Mouse (Mus musculus) thymus, adult 2 months (tissue): ENCODE measurements around the gene Sgf29. TPM values are rescaled to one million over a fixed set of nuclear protein-coding genes. Genes with fewer than 3 reads are reported as not detected.

Experiments
- DNase-seq: peaks from one replicate; pipeline ENCODE4 v3.0.0; 2021
- H3K27ac ChIP-seq: fragments of 200-500 bp; 2 replicates; pipeline ENCODE4 v1.5.1; 2012; ENCODE audit warnings: low read length, control low read depth; ENCODE audit not compliant: control insufficient read depth, insufficient read depth
- H3K27me3 ChIP-seq: fragments of 200-500 bp; 2 replicates; pipeline ENCODE4 v1.6.1; 2012; ENCODE audit warnings: mild to moderate bottlenecking, low read length, moderate library complexity, mixed read lengths; ENCODE audit not compliant: control insufficient read depth, insufficient read depth
- H3K36me3 ChIP-seq: fragments of 200-500 bp; 2 replicates; pipeline ENCODE4 v1.6.1; 2012; ENCODE audit warnings: mild to moderate bottlenecking, low read length, moderate library complexity; ENCODE audit not compliant: control insufficient read depth, insufficient read depth
- H3K4me1 ChIP-seq: fragments of 200-500 bp; replicated peaks from 2 replicates; pipeline ENCODE4 v1.6.1; 2012; ENCODE audit warnings: low read length; ENCODE audit not compliant: control insufficient read depth, insufficient read depth
- H3K4me3 ChIP-seq: fragments of 200-500 bp; 2 replicates; pipeline ENCODE4 v1.5.1; 2012; ENCODE audit warnings: mild to moderate bottlenecking, low read length, control low read depth, moderate library complexity; ENCODE audit not compliant: control insufficient read depth, insufficient read depth
- CTCF ChIP-seq: fragments of 200-500 bp; IDR thresholded peaks from 2 replicates; pipeline ENCODE4 v1.5.1; 2012; ENCODE audit warnings: mild to moderate bottlenecking, control low read depth, low read length, moderate library complexity, borderline replicate concordance; ENCODE audit not compliant: control insufficient read depth, poor library complexity, insufficient read depth; ENCODE audit errors: extremely low read depth
- POLR2A ChIP-seq: fragments of 200-500 bp; IDR thresholded peaks from 2 replicates; pipeline ENCODE4 v1.6.1; 2012; ENCODE audit warnings: mild to moderate bottlenecking, low read length, control low read depth, moderate library complexity; ENCODE audit not compliant: control insufficient read depth, poor library complexity, insufficient read depth; ENCODE audit errors: extremely low read depth
- WGBS: fragments of 180-500 bp; shearing (Covaris S2); methylation state at CpG from one replicate; pipeline ENCODE4 v1.1.7; 2018; 5-methylcytosine and 5-hydroxymethylcytosine counted together
- polyA plus RNA-seq: library from polyadenylated mRNA; depleted of rRNA; stranded (reverse); fragments of >200 nt; gene quantifications from 2 replicates; pipeline ENCODE4 v1.2.3, GENCODE M21; 2012

The Sgf29 gene
- polyA plus RNA-seq, 1 experiment = 99.6 TPM

DNA sequence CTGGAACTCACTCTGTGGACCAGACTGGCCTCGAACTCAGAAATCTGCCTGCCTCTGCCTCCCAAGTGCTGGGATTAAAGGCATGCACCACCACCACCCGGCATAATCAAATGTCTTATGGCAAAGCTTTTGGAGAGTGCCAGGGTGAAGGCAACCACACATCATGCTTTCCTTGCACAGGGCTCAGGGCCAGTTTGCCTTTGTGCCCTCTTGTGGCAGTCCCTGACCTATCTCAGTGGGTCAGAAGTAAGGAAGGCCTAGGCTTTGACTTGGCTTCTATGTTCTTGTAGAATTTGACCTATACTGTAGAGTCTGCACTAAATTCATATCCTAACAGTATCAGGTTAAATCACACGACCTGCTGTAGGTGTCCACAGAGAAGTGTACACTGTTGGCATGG is 32.4 kb upstream of the Sgf29 start:
- DNase-seq = no peak
- no peak overlapping the region for H3K27ac ChIP-seq
- no peak for TF ChIP-seq CTCF
- no peak for TF ChIP-seq POLR2A
- no peaks in the 10 kb centered on the region for H3K36me3 ChIP-seq
- no peaks in the 10 kb centered on the region for H3K4me1 ChIP-seq
- no peaks in the 10 kb centered on the region for H3K27me3 ChIP-seq
- 79% methylated on average over 3 of the region's 3 CpGs for WGBS
- no peak overlapping the region for H3K4me3 ChIP-seq

DNA sequence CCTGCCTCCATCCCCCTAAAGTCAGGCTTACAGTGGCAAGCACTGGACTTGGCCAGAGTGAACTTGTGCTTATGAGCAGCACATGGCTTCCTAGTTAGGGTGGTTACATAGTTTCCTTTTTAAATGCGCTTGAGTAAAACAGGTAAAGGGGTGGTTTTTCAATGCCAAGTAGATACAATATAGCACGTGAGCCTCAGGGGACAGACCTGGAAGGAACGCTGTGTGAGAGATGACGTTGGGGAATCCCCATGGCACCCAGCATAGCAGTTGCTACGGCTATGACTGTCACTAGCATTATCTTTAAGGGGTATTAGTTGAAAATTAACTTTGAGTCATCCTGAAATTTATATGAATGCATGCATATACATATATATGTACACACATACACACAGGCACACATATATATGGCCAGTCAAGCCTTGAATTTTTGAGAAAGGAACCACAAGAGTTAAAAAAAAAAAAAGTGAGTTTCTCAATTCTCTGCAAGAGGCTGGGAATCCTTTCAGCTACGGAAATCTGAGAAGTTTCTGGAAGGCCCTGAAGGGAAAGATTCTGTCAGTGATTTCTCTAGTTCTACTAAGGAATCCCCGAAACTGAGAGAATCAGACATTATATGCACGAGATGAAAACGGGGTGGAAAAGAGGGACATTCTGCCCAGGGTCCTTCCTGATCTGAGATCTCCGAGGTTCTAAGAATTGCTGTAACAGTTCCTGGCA is 29.4 kb upstream of the Sgf29 start:
- WGBS = 86% methylated on average over 10 of the region's 10 CpGs
- H3K27me3 ChIP-seq = no peaks in the 10 kb centered on the region
- TF ChIP-seq CTCF (no peak), POLR2A (no peak)
- no peaks in the 10 kb centered on the region for H3K4me1 ChIP-seq
- no peak overlapping the region for H3K27ac ChIP-seq
- no peak for DNase-seq
- no peaks in the 10 kb centered on the region for H3K36me3 ChIP-seq
- H3K4me3 ChIP-seq = no peak overlapping the region

DNA sequence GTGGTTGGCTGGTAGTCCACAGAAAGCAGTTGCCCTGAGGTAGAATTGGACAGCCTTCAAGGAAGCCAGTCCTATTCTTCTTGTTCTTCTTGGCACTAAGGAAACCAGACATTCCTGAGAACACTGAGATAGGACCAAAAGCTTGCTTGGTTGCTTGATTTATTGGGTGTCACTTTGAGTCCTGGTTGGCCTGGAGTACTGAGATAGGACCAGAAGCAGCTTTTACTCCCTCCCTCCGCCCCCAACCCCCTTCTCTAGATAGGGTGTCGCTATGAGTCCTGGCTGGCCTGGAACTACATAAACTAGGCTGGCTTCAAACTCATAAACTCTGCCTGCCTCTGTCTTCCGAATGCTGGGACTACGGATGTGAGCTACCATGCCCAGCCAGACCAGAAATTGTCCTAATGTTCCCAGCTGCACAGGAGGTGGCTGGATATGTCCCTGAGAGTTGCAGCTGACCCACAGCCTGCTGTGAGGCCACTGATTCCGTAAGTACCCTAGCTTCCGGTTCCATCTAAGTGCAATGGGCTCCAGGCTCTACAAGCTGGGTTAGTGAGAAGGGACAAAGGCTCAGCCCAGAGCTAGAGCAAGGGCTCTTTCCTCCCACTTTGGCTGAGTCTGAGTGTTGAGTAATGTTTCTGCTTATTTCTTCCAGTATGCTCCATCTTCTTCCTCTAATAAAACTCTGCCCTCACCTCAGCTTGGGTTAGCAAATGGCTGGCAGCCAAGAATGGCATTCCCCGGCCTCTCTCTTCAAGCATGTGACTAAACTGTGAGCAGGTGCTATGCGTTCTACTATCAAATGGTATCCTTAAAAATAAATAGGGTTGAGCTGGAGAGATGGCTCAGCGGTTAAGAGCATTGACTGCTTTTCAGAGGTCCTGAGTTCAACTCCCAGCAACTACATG is 27.4 kb upstream of the Sgf29 start:
- WGBS = 89% methylated on average over 9 of the region's 9 CpGs
- no peak for DNase-seq
- TF ChIP-seq POLR2A (no peak), CTCF (no peak)
- H3K36me3 ChIP-seq = no peaks in the 10 kb centered on the region
- H3K27ac ChIP-seq = no peak overlapping the region
- no peak overlapping the region for H3K4me3 ChIP-seq
- no peaks in the 10 kb centered on the region; the same call in 1 of the 2 replicates for H3K27me3 ChIP-seq
- H3K4me1 ChIP-seq = no peaks in the 10 kb centered on the region

DNA sequence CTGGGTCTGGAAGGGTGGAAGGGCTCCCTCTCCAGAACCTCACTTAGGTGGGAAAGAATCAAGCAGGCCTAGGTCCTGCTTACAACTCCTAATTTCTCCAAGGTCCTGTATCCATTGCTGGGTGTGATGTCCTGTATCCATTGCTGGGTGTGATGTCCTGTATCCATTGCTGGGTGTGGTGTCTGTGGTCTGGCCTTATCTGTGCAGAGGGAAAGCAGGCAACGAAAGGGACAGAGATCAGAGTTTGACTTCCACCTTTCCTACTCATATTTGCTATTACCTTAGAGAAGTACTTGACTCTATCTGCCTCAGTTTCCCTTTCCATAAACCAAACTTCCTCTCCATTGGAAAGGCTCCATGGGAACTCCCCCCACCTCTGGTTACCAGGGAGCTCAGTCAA is 25.7 kb upstream of the Sgf29 start:
- Histone ChIP-seq H3K4me1 (no peaks in the 10 kb centered on the region; the same call in 1 of the 2 replicates), H3K27me3 (no peaks in the 10 kb centered on the region; the same call in 1 of the 2 replicates), H3K36me3 (no peaks in the 10 kb centered on the region), H3K27ac (no peak overlapping the region), H3K4me3 (no peak overlapping the region)
- DNase-seq = no peak
- 76% methylated on average over 1 of the region's 1 CpGs for WGBS
- no peak for TF ChIP-seq CTCF

DNA sequence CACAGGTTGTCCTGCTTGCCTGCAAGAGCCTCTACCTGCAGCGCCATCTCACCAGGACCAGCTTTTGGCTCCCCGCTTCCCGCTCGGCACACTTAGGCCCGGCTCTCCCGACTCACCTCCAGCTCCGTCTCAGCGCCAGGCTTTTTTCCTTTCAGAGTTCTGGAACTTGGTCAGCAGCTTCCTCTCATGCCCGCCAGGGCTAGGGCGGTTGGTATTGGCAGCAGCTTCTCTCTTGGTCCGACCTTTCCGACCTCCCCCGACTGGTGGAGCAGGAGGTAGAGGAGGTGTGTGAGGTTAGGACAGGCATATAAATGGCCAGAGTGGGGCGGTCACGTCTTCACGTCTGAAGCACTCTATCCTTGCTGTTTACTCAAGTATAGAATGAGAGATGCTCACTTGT is 24.3 kb upstream of the Sgf29 start:
- DNase-seq = no peak

DNA sequence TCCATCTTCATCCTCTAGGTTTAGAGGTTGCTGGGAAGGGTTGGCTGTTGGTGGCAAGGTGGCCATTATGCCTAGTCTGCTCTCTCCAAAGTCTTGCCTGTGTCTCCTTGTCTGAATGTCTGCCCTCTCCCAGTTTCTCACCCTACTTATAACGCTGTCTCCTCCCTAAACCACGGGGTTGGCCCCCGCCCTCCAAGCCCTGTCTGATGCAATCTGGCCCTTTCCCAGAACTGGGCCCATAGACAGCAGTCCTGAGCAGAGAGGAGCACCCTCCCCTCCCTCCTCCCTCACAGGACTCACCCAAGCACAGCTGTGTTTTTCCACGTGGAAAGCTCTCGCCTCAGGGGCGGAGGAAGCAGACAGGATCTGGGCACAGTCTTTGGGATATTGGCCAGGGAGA is 23.7 kb upstream of the Sgf29 start:
- H3K36me3 ChIP-seq = no peaks in the 10 kb centered on the region
- TF ChIP-seq CTCF (no peak), POLR2A (no peak)
- DNase-seq = no peak
- H3K27ac ChIP-seq = no peak overlapping the region
- H3K4me1 ChIP-seq = no peaks in the 10 kb centered on the region; the same call in 1 of the 2 replicates
- no peaks in the 10 kb centered on the region; the same call in 1 of the 2 replicates for H3K27me3 ChIP-seq
- H3K4me3 ChIP-seq = no peak overlapping the region
- WGBS = 65% methylated on average over 6 of the region's 6 CpGs

More for the DNA sequence above, 24.3 kb upstream of the Sgf29 start:
- TF ChIP-seq POLR2A (no peak), CTCF (no peak)
- WGBS = 93% methylated on average over 16 of the region's 16 CpGs
- no peaks in the 10 kb centered on the region for H3K36me3 ChIP-seq
- no peak overlapping the region for H3K27ac ChIP-seq
- H3K4me3 ChIP-seq = no peak overlapping the region
- H3K27me3 ChIP-seq = no peaks in the 10 kb centered on the region; the same call in 1 of the 2 replicates
- H3K4me1 ChIP-seq = no peaks in the 10 kb centered on the region; the same call in 1 of the 2 replicates

DNA sequence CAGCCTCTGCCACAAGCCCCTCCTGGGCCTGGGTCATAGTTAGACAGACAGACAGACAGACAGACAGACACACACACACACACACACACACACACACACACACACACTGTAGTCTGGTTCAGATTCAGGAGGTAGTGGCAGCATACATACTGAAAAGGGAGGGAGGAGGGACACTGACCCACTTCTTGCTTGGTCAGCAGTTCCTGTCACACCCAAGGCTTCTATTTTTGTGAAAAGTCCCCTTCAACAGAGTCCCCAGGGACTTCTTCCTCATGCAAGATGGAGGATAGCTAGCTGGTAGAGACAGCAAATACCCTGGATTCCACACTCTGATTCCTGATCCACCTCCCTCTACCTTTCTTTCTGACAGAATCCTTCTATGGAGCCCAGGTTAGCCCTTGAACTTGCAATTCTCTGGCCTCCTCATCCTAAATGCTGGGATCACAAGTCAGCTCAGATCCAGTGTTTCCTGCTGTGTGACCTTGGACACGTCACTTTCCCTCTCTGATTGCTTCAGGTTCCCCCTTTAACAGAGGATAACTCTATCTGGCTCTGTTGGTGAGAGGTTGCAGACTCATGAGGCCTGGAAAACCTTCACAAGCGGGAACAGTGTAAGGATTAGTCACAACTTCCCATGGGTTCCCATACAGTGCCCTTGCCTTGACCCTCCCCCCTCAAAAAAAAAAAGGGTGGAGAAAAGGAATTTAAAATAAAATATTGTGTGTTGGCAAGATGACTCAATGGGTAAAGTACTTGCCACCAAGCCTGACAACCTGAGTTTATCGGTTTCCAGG is 23.1 kb upstream of the Sgf29 start:
- no peaks in the 10 kb centered on the region; the same call in 1 of the 2 replicates for H3K4me1 ChIP-seq
- no peak overlapping the region for H3K27ac ChIP-seq
- TF ChIP-seq POLR2A (no peak), CTCF (no peak)
- H3K4me3 ChIP-seq = no peak overlapping the region
- no peaks in the 10 kb centered on the region for H3K36me3 ChIP-seq
- 94% methylated on average over 3 of the region's 3 CpGs for WGBS
- no peaks in the 10 kb centered on the region; the same call in 1 of the 2 replicates for H3K27me3 ChIP-seq
- DNase-seq = no peak
